ENCODE assay signal across 17 mouse cellular contexts in genomic region chr13:94955941-94956340, GRCm38 (mm10).
"Had no signal": no experiment of that assay in that cellular context is flagged by ENCODE, and none has a peak within 500 bp of the region (broad histone marks: within the 10 kb centered on the region; RNA-seq: fewer than 3 reads in every experiment).

No protein-coding gene starts in this region.

- H3K27ac ChIP-seq: midbrain, embryonic 12.5 days; neural tube, embryonic 13.5 days; neural tube, embryonic 15.5 days had no signal

- H3K36me3 ChIP-seq: midbrain, embryonic 12.5 days; neural tube, embryonic 13.5 days; neural tube, embryonic 15.5 days had no signal

- H3K9me3 ChIP-seq: midbrain, embryonic 12.5 days; neural tube, embryonic 13.5 days; neural tube, embryonic 15.5 days had no signal

- H3K4me1 ChIP-seq: midbrain, embryonic 12.5 days; neural tube, embryonic 13.5 days; neural tube, embryonic 15.5 days had no signal

- H3K4me3 ChIP-seq: midbrain, embryonic 12.5 days; myocyte; neural tube, embryonic 13.5 days; neural tube, embryonic 15.5 days had no signal

- H3K27me3 ChIP-seq: neural tube, embryonic 13.5 days; neural tube, embryonic 15.5 days had no signal

- DNase-seq: lung, adult 18-20 months; lung, embryonic 14.5 days; lung, postnatal 10 days; lung, postnatal 4 days; midbrain, embryonic 14.5 days; retina, postnatal 1 day; right cerebral cortex, adult 18-20 months; right cerebral cortex, postnatal 25 days; right cerebral cortex, postnatal 4 days; spleen, adult 18-20 months; thymus, adult 18-20 months; thymus, postnatal 14 days; thymus, postnatal 36 days had no signal
